Mouse (Mus musculus): Measurements from ENCODE around the gene Vps50. TPM values are rescaled to one million over a fixed set of nuclear protein-coding genes. Genes with fewer than 3 reads are reported as not detected.

The Vps50 gene
- polyA plus RNA-seq (2015; fragmentation: Nextera tagmentation; extraction: Ambion mirVana) = 49.5 and 52.4 TPM in 2 replicates

GRCm38 (mm10) chr6:3498162-3498848, at the start of gene Vps50, which contains the start of gene Hepacam2:
Gene Vps50 (plus strand): TSS chr6:3498382.
Gene Hepacam2 (minus strand): TSS chr6:3498298.
- Histone ChIP-seq H3K9me3 (no peaks in the 10 kb centered on the region), H3K4me3 (peak within 1 kb of the TSS; percentile 86), H3K36me3 (no peaks in the 10 kb centered on the region), H3K27ac (replicated peaks) (peak within 1 kb of the TSS; percentile 36; the same call in 1 of the 2 replicates), H3K4me2 (peak within 1 kb of the TSS; percentile 90), H3K4me1 (replicated peaks) (peaks cover 13% of the 10 kb centered on the region), H3K27me3 (no peaks in the 10 kb centered on the region), H3K9ac (peak within 1 kb of the TSS; percentile 73)
- under 1% methylated on average over 28 of the region's 28 CpGs for WGBS
- peak; percentile 99 for ATAC-seq (ENCODE audit: low FRiP score, low read depth)

- Histone ChIP-seq H3K4me3 (no peak overlapping the region), H3K9ac (no peak overlapping the region), H3K36me3 (no peaks in the 10 kb centered on the region), H3K9me3 (no peaks in the 10 kb centered on the region), H3K4me2 (no peak overlapping the region), H3K4me1 (replicated peaks) (no peaks in the 10 kb centered on the region; the same call in 1 of the 2 replicates), H3K27ac (replicated peaks) (no peak overlapping the region), H3K27me3 (no peaks in the 10 kb centered on the region)
- ATAC-seq (ENCODE audit: low FRiP score, low read depth) = no peak
- WGBS = 56% methylated on average over 5 of the region's 5 CpGs
Measured at GRCm38 (mm10) chr6:3454421-3454820, 43.8 kb upstream of the Vps50 start.

- no peak overlapping the region for H3K4me3 ChIP-seq
- no peak overlapping the region for H3K4me2 ChIP-seq
- H3K27me3 ChIP-seq = no peaks in the 10 kb centered on the region
- WGBS = 75% methylated on average over 11 of the region's 11 CpGs
- no peak overlapping the region for H3K27ac ChIP-seq (replicated peaks)
- H3K9ac ChIP-seq = no peak overlapping the region
- no peaks in the 10 kb centered on the region for H3K9me3 ChIP-seq
- no peaks in the 10 kb centered on the region for H3K36me3 ChIP-seq
- peak; percentile 56; the same call in 1 of the 2 replicates for ATAC-seq (ENCODE audit: low FRiP score, low read depth)
- H3K4me1 ChIP-seq (replicated peaks) = no peaks in the 10 kb centered on the region; the same call in 1 of the 2 replicates
Measured at GRCm38 (mm10) chr6:3455944-3456536, 42.1 kb upstream of the Vps50 start.

DNA sequence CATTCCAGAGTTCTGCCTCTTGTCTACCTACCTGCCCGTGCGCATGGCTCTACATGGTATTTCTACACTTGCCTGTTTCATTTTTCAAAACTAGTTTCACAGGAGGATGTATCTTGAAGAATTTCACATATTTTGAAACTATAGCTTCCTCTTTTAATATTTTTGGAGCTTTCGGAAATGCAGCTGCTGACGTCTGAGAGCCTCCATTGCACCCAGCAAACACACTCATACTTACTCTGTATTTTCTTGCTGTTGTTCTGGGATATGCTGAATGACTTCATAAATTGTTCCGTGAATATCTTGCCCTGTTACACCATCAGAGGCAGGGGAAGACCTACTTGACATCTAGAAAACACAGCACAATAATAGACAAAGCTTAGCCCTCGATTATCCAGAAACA, 35.2 kb upstream of the Vps50 start:
- Histone ChIP-seq H3K27ac (replicated peaks) (no peak overlapping the region), H3K4me2 (no peak overlapping the region), H3K4me3 (no peak overlapping the region), H3K36me3 (no peaks in the 10 kb centered on the region), H3K9me3 (no peaks in the 10 kb centered on the region), H3K27me3 (no peaks in the 10 kb centered on the region), H3K4me1 (replicated peaks) (no peaks in the 10 kb centered on the region), H3K9ac (no peak overlapping the region)
- 80% methylated on average over 6 of the region's 6 CpGs for WGBS
- no peak for ATAC-seq (ENCODE audit: low FRiP score, low read depth)

DNA sequence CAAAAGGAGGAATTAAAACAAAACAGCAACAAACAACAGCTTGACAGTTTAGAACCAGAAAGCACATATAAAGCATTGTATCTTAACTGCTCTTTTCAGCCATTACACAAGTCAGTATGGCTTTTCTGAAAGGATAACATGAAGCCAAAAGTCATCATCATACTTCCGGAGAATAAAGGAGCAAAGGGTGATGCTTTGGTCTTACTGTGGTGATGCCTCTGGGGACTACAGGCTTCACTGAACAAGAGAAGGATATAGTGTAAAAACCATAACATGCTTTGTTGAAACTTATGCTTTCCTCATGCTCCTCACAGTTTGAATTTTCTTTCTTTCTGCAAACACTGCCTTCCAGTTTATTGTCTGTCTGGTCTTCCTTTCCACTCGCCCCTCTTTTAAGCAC, 34.6 kb upstream of the Vps50 start:
- no peaks in the 10 kb centered on the region for H3K4me1 ChIP-seq (replicated peaks)
- no peaks in the 10 kb centered on the region for H3K36me3 ChIP-seq
- ATAC-seq (ENCODE audit: low FRiP score, low read depth) = no peak
- no peak overlapping the region for H3K27ac ChIP-seq (replicated peaks)
- 98% methylated on average over 2 of the region's 2 CpGs for WGBS
- no peaks in the 10 kb centered on the region for H3K27me3 ChIP-seq
- H3K4me2 ChIP-seq = no peak overlapping the region
- H3K9me3 ChIP-seq = no peaks in the 10 kb centered on the region
- no peak overlapping the region for H3K9ac ChIP-seq
- H3K4me3 ChIP-seq = no peak overlapping the region

DNA sequence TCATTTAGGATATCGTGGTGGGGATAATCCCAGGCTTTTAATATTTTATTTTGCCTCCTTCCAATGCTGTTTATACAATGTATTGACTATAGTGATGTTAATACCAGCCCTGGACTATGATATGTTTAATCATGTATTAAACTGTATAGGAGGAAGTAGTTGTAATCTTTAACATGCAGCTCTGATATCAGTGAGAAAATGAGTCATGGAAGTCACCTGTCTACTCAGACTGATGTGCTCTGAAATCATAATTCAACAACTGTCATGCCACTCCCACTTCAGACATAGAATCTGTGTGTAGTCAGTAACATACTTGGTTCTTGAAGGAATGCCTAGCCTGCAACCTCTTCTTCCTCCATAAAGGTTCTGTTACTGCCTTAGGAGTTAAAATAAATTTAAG, 29.6 kb upstream of the Vps50 start:
- Histone ChIP-seq H3K4me1 (replicated peaks) (no peaks in the 10 kb centered on the region), H3K4me2 (no peak overlapping the region), H3K36me3 (no peaks in the 10 kb centered on the region), H3K27me3 (no peaks in the 10 kb centered on the region), H3K9me3 (no peaks in the 10 kb centered on the region), H3K4me3 (no peak overlapping the region), H3K9ac (no peak overlapping the region), H3K27ac (replicated peaks) (no peak overlapping the region)
- ATAC-seq (ENCODE audit: low FRiP score, low read depth) = no peak
- 52% methylated on average over 1 of the region's 1 CpGs for WGBS

DNA sequence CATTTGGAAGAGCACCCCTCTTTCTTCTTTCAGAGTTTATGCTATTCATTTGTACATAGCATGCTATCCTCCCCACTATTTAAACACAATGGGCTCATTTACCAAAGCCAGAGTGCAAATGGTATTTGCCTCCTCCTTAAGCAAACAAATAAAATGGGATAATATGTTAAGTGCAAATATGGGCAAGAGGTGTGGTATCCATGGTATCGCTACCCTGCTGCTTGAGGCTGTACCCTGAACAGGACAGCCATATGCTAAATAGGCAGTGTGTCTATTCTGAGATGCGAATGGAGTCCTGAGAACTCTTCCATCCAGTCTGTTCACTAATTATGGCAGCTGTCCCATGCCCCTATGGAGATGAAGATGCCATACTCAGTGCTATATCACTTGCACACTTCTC, 27.5 kb upstream of the Vps50 start:
- Histone ChIP-seq H3K4me2 (no peak overlapping the region), H3K27me3 (no peaks in the 10 kb centered on the region), H3K4me3 (no peak overlapping the region), H3K4me1 (replicated peaks) (no peaks in the 10 kb centered on the region), H3K27ac (replicated peaks) (no peak overlapping the region), H3K9ac (no peak overlapping the region), H3K36me3 (no peaks in the 10 kb centered on the region), H3K9me3 (no peaks in the 10 kb centered on the region)
- 75% methylated on average over 2 of the region's 2 CpGs for WGBS
- ATAC-seq (ENCODE audit: low FRiP score, low read depth) = no peak

DNA sequence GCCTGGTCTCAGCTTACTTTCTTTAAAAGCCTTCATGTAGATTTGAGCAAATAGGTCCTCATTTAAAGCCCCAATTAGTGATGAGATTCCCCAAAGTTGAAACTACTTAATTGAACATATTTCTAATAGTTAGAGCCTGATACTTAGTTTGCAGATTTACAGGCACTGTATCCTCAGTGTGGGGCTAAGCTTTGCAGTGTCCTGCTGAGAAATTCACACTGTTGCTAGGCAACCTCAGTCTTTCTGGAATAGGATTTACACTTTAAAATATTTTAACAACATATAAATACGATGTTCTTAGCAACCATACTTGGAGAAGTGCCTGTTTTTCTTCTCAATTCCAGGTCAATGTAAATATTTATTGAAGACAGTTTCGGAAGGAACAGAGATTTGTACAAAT, 21.9 kb upstream of the Vps50 start:
- H3K36me3 ChIP-seq = no peaks in the 10 kb centered on the region
- H3K27ac ChIP-seq (replicated peaks) = no peak overlapping the region
- ATAC-seq (ENCODE audit: low FRiP score, low read depth) = no peak
- H3K4me1 ChIP-seq (replicated peaks) = no peaks in the 10 kb centered on the region
- no peaks in the 10 kb centered on the region for H3K27me3 ChIP-seq
- WGBS = 60% methylated on average over 2 of the region's 2 CpGs
- H3K9me3 ChIP-seq = no peaks in the 10 kb centered on the region
- no peak overlapping the region for H3K9ac ChIP-seq
- no peak overlapping the region for H3K4me2 ChIP-seq
- no peak overlapping the region for H3K4me3 ChIP-seq

DNA sequence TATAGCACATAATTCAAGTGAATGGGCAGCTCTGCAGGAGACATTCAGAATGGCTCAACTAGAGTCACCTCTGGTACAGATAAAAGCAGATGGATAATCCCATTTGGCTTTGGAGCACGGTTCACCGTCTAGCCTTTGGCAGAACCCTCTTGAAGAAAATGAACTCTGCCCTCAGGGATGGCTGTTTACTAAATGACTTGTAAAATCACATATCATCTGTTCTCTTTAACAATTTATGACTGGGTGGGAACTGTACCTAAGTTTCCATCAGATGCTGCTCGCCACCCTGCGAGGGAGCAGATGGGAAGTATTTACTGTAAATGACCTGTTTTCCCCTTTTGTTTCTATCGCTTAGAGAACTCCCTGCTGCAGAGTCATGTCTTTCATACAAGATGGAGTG, 18.3 kb upstream of the Vps50 start:
- no peaks in the 10 kb centered on the region for H3K9me3 ChIP-seq
- no peaks in the 10 kb centered on the region for H3K4me1 ChIP-seq (replicated peaks)
- WGBS = 53% methylated on average over 5 of the region's 5 CpGs
- H3K27me3 ChIP-seq = no peaks in the 10 kb centered on the region
- no peak for ATAC-seq (ENCODE audit: low FRiP score, low read depth)
- H3K27ac ChIP-seq (replicated peaks) = no peak overlapping the region
- no peak overlapping the region for H3K9ac ChIP-seq
- H3K4me2 ChIP-seq = no peak overlapping the region
- H3K36me3 ChIP-seq = no peaks in the 10 kb centered on the region
- H3K4me3 ChIP-seq = no peak overlapping the region

DNA sequence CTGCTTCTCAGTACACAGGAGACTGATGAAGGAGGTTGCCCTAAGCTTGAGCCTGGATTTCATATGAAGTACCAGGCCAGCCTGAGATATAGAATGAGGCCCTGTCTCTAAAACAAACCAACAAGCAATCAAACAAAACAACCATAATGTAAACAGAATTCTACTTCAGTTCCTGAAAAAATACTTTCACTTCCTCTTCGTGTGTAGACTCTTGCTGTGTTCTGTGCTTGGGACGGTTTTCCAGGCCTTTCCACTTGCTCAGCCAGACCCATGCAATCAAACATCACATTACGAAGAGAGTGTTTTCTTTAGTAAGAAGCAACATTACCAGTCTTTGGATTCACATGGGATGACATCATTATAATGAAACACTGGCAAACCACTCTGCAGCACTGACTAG, 16.5 kb upstream of the Vps50 start:
- H3K4me3 ChIP-seq = no peak overlapping the region
- WGBS = 84% methylated on average over 3 of the region's 3 CpGs
- no peaks in the 10 kb centered on the region for H3K9me3 ChIP-seq
- no peak overlapping the region for H3K27ac ChIP-seq (replicated peaks)
- no peak overlapping the region for H3K4me2 ChIP-seq
- ATAC-seq (ENCODE audit: low FRiP score, low read depth) = no peak
- H3K27me3 ChIP-seq = no peaks in the 10 kb centered on the region
- no peaks in the 10 kb centered on the region for H3K36me3 ChIP-seq
- H3K4me1 ChIP-seq (replicated peaks) = no peaks in the 10 kb centered on the region
- no peak overlapping the region for H3K9ac ChIP-seq

DNA sequence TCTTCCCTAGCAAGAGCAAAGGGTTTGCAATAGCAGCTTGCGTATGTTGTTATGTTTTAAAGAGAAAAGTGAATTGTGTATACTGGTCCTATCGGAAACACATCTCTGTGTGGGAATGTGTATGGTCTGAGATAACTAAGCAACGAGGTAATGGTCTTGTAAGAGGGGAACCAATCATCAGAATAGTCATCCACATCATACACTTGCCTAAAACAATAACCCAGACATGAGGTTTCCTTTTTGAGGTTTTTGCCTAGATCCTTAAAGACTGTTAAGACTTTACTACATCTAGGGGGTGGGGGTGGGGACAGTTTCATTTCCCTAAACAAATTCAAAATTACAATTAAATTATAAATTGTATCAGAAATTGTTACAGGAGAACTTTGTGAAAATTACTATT, 13.0 kb upstream of the Vps50 start:
- Histone ChIP-seq H3K4me3 (no peak overlapping the region), H3K9me3 (no peaks in the 10 kb centered on the region), H3K4me1 (replicated peaks) (no peaks in the 10 kb centered on the region), H3K27ac (replicated peaks) (no peak overlapping the region), H3K36me3 (no peaks in the 10 kb centered on the region), H3K9ac (no peak overlapping the region), H3K27me3 (no peaks in the 10 kb centered on the region), H3K4me2 (no peak overlapping the region)
- WGBS = 86% methylated on average over 3 of the region's 3 CpGs
- ATAC-seq (ENCODE audit: low FRiP score, low read depth) = no peak

- WGBS = 92% methylated on average over 1 of the region's 1 CpGs
- no peak for ATAC-seq (ENCODE audit: low FRiP score, low read depth)
Measured at GRCm38 (mm10) chr6:3487355-3487754, 10.8 kb upstream of the Vps50 start.

More at GRCm38 (mm10) chr6:3487355-3487754, 10.8 kb upstream of the Vps50 start:
- Histone ChIP-seq H3K9me3 (no peaks in the 10 kb centered on the region), H3K36me3 (no peaks in the 10 kb centered on the region), H3K4me2 (no peak overlapping the region), H3K4me3 (no peak overlapping the region), H3K27ac (replicated peaks) (no peak overlapping the region), H3K27me3 (no peaks in the 10 kb centered on the region), H3K9ac (no peak overlapping the region), H3K4me1 (replicated peaks) (no peaks in the 10 kb centered on the region)
